Mouse (Mus musculus): ENCODE data around the gene Islr. TPM values are rescaled to one million over a fixed set of nuclear protein-coding genes. Genes with fewer than 3 reads are reported as not detected.

Islr gene
- polyA plus RNA-seq, 1 experiment = 67.1 TPM

DNA sequence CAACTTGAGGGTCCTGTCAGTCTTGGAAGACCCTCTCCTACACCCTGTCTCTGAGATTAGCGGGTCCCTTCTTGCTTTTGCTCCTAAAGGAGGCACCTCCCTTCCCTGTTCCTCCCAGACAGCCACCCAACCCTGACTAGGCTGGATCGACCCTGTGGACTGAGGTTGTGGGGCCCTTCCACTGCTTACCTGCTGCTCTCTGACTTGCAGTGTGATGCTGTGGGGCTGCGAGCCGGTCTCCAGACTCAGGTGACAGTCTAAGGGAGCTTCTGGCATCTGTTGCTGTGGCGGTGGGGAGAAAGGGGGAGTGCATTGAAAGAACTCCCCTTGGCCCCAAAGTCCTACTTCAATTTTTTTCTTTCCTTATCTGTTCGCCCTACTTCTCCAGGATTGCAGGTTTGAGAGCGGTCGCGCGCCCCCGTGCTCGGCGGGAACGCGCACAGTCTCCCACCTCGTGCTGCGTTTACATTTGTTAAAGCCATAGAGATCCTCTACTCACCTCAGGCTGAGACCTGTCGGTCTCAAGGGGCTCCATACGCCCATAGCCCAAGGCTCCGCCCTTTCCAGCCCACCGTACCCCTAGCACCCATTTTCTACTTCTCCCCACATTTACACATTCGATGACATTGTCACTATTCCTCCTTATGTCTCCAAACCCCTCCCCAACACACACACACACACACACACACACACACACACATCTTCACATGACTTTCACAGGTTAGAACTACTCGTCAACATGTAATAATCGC lies 2.8 kb downstream of the Islr start:
- TF ChIP-seq CTCF (IDR thresholded peaks at IDR 0.05; ENCODE audit: borderline replicate concordance, extremely low read depth, insufficient read depth, insufficient read length) = no peak
- TF ChIP-seq POLR2A (IDR thresholded peaks at IDR 0.05; ENCODE audit: borderline replicate concordance, extremely low read depth, insufficient read depth, insufficient read length, poor library complexity, severe bottlenecking) = no peak
- peak; percentile 77 for DNase-seq (ENCODE audit: low read depth)

DNA sequence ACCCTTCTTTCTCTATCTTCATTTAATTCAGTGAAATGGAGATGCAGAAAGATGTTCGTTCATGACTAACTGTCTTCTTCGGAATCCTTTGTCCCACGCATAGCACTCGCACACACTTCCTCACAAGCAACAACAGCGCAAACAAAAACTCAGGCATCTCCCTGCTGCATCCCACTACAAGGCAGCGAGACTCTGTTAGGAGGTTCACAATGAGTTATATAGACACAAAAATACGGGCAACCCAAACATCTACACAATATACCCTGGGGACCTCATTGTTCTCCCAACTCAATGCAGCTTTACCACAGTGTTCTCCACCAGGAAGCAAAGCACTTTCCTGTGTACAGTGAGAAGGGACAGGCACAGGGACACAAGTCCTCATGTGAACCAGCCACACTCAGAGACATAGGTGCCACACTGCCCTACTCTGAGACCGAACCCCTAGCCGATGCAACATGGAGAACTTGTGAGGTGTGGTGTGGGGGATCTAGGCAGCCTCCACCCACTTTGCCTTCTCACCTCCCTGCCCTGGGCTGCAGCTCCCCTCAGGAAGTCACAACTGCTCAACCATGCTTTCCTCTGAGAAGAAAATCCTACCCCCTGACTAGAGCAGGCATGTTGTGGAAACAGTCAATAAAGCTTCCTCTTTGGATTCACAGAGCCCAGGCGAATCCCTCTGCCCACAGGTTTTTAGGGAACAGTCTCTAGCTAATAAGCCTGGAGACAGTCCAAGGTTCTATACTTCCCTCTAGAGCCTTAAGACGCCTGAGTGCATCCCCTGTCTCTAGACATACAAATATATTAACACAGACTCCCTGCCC lies 3.6 kb downstream of the Islr start:
- TF ChIP-seq CTCF (IDR thresholded peaks at IDR 0.05; ENCODE audit: borderline replicate concordance, extremely low read depth, insufficient read depth, insufficient read length) = no peak
- no peak for TF ChIP-seq POLR2A (IDR thresholded peaks at IDR 0.05; ENCODE audit: borderline replicate concordance, extremely low read depth, insufficient read depth, insufficient read length, poor library complexity, severe bottlenecking)
- DNase-seq (ENCODE audit: low read depth) = no peak

DNA sequence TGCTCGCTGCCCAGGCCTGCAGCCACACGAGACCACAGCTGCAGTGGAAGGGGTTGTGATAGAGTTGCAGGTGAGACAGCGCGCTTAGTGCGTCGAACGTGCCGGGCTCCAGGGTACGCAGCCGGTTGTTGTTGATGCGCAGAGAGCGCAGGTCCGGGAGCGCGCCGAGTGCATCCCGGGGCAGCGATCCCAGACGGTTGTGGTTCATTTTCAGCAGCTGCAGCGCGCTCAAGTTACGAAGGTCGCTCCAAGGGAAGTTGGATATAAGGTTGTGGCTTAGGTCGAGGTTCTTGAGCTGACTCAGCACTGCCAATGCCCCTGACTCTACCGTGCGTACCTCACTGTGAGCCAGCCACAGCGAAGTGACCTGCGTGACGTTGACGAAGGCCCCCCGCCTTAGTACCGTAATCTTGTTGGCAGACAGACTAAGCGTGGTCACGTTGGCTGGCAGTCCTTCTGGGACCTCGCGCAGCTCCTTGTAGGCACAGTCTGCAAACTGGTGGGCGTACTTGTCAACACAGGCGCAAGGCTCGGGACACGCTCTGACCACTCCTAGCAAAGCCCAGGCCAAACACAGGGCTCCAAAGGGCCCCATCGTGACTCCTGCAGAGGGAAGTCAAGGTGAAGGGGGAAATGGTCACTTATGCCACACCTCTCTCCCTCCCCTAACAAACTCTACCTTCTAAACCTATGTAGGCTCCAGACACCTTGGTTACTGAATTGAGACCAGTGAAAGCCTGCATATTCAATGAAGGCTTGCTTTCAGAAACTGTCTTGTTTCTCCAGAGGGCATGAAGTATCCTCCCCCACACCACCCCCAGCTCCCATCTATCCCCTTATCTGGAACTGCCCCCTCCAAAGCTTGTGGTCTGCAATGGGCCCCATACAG lies 4.5 kb downstream of the Islr start:
- TF ChIP-seq POLR2A (IDR thresholded peaks at IDR 0.05; ENCODE audit: borderline replicate concordance, extremely low read depth, insufficient read depth, insufficient read length, poor library complexity, severe bottlenecking) (no peak), CTCF (IDR thresholded peaks at IDR 0.05; ENCODE audit: borderline replicate concordance, extremely low read depth, insufficient read depth, insufficient read length) (no peak)
- peak; percentile 67 for DNase-seq (ENCODE audit: low read depth)

DNA sequence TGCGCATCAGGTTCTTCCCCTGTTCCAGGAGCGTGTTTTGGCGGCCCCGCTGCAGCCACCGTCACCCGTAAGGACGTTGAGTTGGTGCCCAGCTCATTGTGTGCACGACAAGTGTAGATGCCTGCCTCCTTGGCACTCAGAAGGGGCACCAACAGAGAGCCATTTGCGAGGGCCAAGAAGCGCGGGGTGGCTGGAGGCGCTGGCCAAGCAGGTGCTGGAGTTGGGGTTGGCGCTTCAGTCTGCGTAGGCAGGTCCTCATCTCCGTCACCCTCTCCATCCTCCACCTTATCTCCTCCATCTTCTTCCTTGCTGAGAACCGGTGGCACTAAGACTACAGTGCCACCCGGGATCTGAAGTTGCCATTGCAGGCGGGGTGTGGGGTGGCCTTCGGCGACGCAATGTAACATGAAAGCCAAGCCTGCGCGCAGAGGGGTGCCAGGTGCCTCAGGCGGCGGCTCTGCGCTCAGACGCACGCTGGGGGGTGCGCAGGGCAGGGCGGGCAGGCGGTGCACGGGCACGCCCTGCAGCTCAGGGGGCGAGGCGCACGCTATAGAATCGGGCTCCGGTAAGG lies 5.2 kb downstream of the Islr start:
- no peak for TF ChIP-seq POLR2A (IDR thresholded peaks at IDR 0.05; ENCODE audit: borderline replicate concordance, extremely low read depth, insufficient read depth, insufficient read length, poor library complexity, severe bottlenecking)
- TF ChIP-seq CTCF (IDR thresholded peaks at IDR 0.05; ENCODE audit: borderline replicate concordance, extremely low read depth, insufficient read depth, insufficient read length) = no peak
- peak; percentile 63 for DNase-seq (ENCODE audit: low read depth)

DNA sequence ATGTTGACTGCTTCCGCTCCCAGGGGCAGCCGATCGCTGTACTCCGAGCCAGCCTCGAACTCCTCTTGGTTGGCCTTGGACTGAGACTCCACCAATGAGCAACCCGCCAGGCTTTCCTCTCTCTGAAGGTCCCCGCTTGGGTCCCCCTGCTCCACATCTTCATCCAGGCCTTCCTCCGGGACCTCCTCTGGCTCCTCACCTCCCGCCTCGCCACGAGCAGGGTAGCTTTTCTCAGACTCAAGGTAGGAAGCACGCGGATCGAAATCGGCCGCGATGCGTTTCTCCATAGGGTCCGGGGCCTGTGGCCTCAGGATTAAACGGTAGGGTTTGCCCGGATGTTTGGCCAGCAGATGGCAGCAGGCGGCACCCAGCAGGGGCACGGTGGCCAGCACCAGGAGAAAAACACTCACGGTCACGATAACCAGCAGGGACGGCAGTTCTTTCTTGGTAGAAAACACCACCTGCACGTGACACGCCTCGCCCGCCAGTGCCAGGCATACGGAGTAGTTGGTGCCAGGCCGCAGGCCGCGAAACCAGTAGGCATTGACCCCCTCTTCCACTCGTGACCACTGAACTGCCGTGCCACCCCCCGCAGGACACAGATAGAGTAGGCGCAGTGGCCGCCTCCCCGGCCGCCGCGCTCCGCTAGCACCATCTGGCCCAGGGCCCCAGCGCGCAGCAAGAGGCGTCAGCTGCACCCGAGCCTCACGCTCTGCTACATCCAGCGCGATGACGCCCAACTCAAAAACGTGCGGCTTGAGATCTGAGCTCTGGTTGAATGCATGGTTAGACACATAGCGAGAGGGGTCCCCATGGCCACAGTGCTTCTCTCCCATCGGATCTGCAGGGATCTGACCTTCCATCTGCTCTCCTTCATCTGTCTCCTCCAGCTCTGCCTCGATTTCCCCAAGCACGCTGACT lies 6.1 kb downstream of the Islr start:
- peak; percentile 76 for DNase-seq (ENCODE audit: low read depth)
- TF ChIP-seq CTCF (IDR thresholded peaks at IDR 0.05; ENCODE audit: borderline replicate concordance, extremely low read depth, insufficient read depth, insufficient read length) (peak; percentile 61), POLR2A (IDR thresholded peaks at IDR 0.05; ENCODE audit: borderline replicate concordance, extremely low read depth, insufficient read depth, insufficient read length, poor library complexity, severe bottlenecking) (no peak)

DNA sequence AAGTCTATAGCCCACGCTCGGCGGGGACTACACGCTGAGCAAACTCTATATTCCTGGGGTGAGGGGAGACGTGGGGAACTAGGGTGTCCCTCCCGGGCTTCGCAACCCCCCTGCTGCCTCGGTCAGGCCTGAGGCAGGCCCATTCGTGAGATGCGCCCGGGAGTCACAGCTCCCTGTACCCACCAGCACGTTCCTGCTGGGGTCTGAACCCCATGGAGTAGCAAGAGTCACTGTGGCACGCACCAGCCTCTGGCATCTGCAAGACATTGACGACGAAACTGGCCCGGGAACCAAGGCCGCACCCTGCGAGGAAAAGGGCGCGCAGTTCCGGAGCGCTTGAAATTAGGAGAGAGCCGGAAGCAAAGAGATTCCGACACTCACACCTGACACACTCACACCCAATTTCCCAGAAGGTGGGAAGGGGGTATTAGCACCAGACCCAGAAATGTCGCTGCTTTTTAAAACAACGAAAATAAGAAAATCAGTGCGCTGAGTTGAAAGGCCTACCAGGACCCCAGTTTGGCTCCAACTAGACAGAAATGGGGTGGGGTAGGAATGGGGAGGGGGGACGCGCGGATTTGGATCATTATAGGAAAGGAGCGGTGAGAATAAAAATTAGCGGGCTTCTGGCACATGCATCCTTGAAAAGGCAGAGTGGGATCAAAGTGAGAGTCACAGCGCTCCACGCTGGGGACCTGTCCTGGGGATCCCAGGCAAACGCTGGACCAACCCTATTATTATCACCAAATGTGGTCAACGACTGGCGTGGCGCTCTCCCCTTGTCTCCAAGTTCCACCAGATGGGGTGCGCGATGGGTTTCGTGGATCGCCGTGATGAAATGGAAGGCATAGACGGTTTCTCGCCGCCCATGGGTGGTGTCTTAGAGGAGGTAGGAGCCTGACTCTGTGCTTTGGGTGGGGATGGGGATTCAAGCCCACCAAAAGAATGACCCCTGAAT lies 7.2 kb downstream of the Islr start:
- TF ChIP-seq CTCF (IDR thresholded peaks at IDR 0.05; ENCODE audit: borderline replicate concordance, extremely low read depth, insufficient read depth, insufficient read length) (no peak), POLR2A (IDR thresholded peaks at IDR 0.05; ENCODE audit: borderline replicate concordance, extremely low read depth, insufficient read depth, insufficient read length, poor library complexity, severe bottlenecking) (no peak)
- no peak for DNase-seq (ENCODE audit: low read depth)

DNA sequence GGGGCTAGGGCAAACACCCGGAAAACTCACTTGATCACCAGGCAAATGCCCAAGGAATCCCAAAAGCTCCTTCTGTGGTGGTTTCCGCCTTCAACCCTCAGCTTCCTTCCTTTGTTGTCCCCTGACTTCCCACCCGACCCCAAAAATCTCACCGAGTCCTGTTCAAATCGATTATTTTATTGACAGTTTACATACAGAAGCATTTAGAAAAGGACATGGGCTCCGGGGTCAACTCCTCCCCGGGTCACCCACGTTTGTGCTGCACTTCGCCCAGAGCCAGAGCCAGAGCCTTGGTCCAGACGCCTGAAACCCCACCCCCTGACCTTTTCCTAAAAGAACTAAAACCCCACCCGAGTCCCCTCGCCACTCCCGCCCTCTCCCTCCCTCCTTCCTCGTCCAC lies 8.0 kb downstream of the Islr start:
- DNase-seq (ENCODE audit: low read depth) = no peak

DNA sequence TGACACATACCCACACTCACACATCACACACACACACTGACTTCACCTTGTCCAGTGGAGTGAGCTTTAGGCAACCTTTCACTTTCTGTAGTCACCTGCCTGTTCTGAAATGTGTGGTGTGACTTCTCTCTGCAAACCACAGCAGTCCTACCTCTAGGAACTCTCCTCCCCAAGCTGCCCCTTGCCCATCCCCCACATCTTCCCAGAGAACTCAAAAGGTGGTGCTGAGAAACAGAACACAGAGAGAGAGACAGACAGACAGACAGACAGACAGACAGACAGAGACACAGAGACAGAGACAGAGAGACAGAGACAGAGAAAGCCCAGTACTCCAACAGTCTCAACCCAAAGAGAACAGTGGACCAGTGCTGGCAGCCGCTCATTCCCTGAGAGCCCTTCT lies 8.4 kb downstream of the Islr start:
- no peak for DNase-seq (ENCODE audit: low read depth)
- TF ChIP-seq CTCF (IDR thresholded peaks at IDR 0.05; ENCODE audit: borderline replicate concordance, extremely low read depth, insufficient read depth, insufficient read length) (no peak), POLR2A (IDR thresholded peaks at IDR 0.05; ENCODE audit: borderline replicate concordance, extremely low read depth, insufficient read depth, insufficient read length, poor library complexity, severe bottlenecking) (no peak)

More for the DNA sequence above, 8.0 kb downstream of the Islr start:
- TF ChIP-seq POLR2A (IDR thresholded peaks at IDR 0.05; ENCODE audit: borderline replicate concordance, extremely low read depth, insufficient read depth, insufficient read length, poor library complexity, severe bottlenecking) (no peak), CTCF (IDR thresholded peaks at IDR 0.05; ENCODE audit: borderline replicate concordance, extremely low read depth, insufficient read depth, insufficient read length) (no peak)

DNA sequence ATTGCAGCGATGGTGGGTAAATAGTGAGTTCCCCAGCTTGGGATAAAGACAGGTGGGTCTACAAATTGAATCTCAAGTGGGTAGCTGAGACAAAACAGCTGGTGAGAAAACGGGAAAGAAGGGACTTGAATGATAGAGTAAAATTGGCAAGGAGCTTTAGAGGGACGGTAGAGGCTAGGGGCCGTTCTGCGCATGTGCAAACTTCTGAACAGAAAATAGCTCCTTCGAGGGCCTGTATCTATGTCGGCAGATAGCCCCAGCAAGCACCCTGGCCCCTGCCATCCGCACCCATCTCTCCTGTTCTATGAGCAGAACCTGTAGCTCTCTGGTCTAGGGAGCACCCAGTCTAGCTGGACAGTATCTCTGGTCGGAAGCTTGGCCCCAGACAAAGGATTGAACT lies 9.9 kb downstream of the Islr start:
- TF ChIP-seq POLR2A (IDR thresholded peaks at IDR 0.05; ENCODE audit: borderline replicate concordance, extremely low read depth, insufficient read depth, insufficient read length, poor library complexity, severe bottlenecking) (no peak), CTCF (IDR thresholded peaks at IDR 0.05; ENCODE audit: borderline replicate concordance, extremely low read depth, insufficient read depth, insufficient read length) (no peak)
- DNase-seq (ENCODE audit: low read depth) = no peak

Data from brain, embryonic 14.5 days (tissue).